Mouse (Mus musculus): ENCODE data around the gene Apex2.

DNA sequence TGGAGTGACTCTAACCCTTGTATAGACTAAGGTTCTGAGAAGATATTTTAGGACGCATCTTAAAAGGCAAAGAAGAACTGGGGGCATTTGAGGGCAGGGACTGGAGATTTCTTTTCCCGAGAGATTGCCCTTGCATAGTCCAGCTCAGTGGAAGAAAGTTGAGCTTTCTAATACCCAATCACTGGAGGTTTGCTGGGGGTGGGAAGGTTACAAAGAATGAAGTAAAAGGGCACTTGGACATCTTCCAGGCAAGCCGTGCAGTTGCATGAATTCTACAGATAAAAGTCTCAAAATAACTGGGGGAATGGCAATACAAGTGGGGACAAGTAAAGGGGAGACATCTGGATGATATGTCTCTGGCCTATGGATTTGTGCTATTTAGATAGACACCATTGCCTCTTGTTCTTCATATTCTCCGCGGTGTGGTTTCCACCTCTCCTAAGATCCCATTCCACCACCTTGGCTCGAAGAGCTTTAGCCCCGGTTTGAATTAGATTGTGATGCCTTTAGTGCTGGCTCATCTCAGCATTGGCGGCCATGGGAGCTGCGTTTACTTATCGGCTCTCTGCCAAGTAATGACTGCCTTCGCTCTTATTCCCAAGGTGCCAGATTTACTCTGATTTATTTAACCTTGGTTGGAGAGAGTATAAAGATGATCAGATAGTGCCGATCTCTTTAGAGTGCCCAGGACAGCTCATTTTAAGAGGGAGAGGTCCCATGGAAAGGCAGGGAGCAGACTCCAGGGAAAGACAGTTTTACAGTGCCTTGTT, 3.8 kb upstream of the Apex2 start:
- TF ChIP-seq POLR2A (IDR thresholded peaks at IDR 0.05; ENCODE audit: insufficient read depth, low read depth, low read length), result no peak
- no peak for TF ChIP-seq CTCF (IDR thresholded peaks at IDR 0.05; ENCODE audit: insufficient read depth, low read depth, low read length)

Measured in olfactory bulb, adult 2 months (tissue).